Mouse (Mus musculus) forebrain, embryonic 12.5 days (tissue): ENCODE data around the gene Grm1. TPM values are rescaled to one million over a fixed set of nuclear protein-coding genes. Genes with fewer than 3 reads are reported as not detected.
A peak's percentile ranks its signal among the peaks of the same experiment; 100 is the strongest.

Experiments
- ATAC-seq: fragments of 200-750 bp; cut with Nextera tagmentation; 2 replicates; pipeline ENCODE4 v1.8.0; 2017; ENCODE audit warnings: moderate TSS enrichment; ENCODE audit not compliant: low FRiP score
- H3K27ac ChIP-seq: fragments of 300-500 bp; sonication (generic); 2 replicates; pipeline ENCODE4 v1.5.1; 2016; ENCODE audit warnings: mild to moderate bottlenecking
- H3K27me3 ChIP-seq: fragments of 300-500 bp; sonication (generic); 2 replicates; pipeline ENCODE4 v1.6.1; 2016; ENCODE audit warnings: mild to moderate bottlenecking
- H3K36me3 ChIP-seq: fragments of 300-500 bp; sonication (generic); replicated peaks from 2 replicates; pipeline ENCODE4 v1.6.1; 2016; ENCODE audit warnings: mild to moderate bottlenecking
- H3K4me1 ChIP-seq: fragments of 300-500 bp; sonication (generic); 2 replicates; pipeline ENCODE4 v1.6.1; 2016
- H3K4me2 ChIP-seq: fragments of 300-500 bp; sonication (generic); 2 replicates; pipeline ENCODE4 v1.6.1; 2016; ENCODE audit warnings: mild to moderate bottlenecking, moderate library complexity
- H3K4me3 ChIP-seq: fragments of 300-500 bp; sonication (generic); replicated peaks from 2 replicates; pipeline ENCODE4 v1.5.1; 2016; ENCODE audit warnings: mild to moderate bottlenecking
- H3K9ac ChIP-seq: fragments of 300-500 bp; sonication (generic); 2 replicates; pipeline ENCODE4 v1.6.1; 2016; ENCODE audit warnings: mild to moderate bottlenecking
- H3K9me3 ChIP-seq: fragments of 300-500 bp; sonication (generic); 2 replicates; pipeline ENCODE4 v1.6.1; 2016
- WGBS: fragments of 180-500 bp; shearing (Covaris S2); methylation state at CpG from one replicate; pipeline ENCODE4 v1.1.7; 2016; 5-methylcytosine and 5-hydroxymethylcytosine counted together
- polyA plus RNA-seq: library from polyadenylated mRNA; unstranded; fragments of >200 nt; fragmentation: Nextera tagmentation; extraction: Ambion mirVana; gene quantifications from 2 replicates; pipeline ENCODE4 v1.2.1, GENCODE M21; 2016

Gene Grm1
- polyA plus RNA-seq, 1 experiment from 2014 or later = 2.4 TPM

DNA sequence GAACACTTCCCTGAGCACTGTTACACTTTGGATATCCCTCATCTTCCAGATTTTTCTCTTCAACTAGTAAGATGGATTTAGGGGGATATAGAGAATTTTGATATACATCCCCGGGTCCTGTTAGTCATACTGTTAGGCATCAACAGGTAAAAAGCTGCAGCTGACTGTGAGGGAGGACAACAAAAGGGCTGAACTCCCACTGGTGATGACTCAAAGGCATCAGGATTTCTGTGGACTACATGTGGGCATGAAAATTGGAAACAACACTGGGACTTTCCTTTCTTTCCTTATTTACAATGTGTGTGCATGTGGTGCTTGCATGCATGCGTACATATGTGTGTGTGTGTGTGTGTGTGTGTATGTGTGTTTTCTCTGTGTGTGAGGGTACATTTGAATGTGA is 215.9 kb downstream of the Grm1 start:
- WGBS = 84% methylated on average over 2 of the region's 2 CpGs
- Histone ChIP-seq H3K9ac (no peak overlapping the region), H3K9me3 (no peaks in the 10 kb centered on the region), H3K27me3 (no peaks in the 10 kb centered on the region), H3K36me3 (no peaks in the 10 kb centered on the region), H3K4me2 (no peak overlapping the region), H3K4me1 (peaks cover 9% of the 10 kb centered on the region; the same call in 1 of the 2 replicates), H3K27ac (no peak overlapping the region), H3K4me3 (no peak overlapping the region)
- no peak for ATAC-seq

DNA sequence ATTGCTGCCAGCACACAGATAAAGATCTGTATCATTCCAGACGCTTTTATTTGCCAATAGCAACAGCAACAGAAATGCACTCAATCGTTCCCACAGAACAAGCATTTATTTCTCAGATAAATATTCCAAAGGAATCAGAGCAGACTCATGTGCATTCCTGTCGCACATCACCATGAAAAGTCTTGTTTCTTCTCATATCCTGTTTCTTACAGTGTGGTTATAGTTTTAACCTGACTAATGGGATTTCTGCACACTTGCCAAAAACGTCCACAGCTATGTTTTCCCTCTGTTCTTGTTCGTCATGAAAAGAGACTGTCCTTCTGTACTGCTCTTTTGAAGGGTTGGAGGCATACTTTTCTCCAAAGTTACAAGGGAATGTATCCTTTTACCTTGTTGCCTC is 217.4 kb downstream of the Grm1 start:
- no peak for ATAC-seq
- H3K27me3 ChIP-seq = no peaks in the 10 kb centered on the region
- H3K9ac ChIP-seq = no peak overlapping the region
- no peaks in the 10 kb centered on the region for H3K36me3 ChIP-seq
- no peaks in the 10 kb centered on the region for H3K9me3 ChIP-seq
- no peak overlapping the region for H3K4me2 ChIP-seq
- WGBS = 53% methylated on average over 5 of the region's 5 CpGs
- H3K4me1 ChIP-seq = peaks cover 9% of the 10 kb centered on the region; the same call in 1 of the 2 replicates
- H3K4me3 ChIP-seq = no peak overlapping the region
- no peak overlapping the region for H3K27ac ChIP-seq

DNA sequence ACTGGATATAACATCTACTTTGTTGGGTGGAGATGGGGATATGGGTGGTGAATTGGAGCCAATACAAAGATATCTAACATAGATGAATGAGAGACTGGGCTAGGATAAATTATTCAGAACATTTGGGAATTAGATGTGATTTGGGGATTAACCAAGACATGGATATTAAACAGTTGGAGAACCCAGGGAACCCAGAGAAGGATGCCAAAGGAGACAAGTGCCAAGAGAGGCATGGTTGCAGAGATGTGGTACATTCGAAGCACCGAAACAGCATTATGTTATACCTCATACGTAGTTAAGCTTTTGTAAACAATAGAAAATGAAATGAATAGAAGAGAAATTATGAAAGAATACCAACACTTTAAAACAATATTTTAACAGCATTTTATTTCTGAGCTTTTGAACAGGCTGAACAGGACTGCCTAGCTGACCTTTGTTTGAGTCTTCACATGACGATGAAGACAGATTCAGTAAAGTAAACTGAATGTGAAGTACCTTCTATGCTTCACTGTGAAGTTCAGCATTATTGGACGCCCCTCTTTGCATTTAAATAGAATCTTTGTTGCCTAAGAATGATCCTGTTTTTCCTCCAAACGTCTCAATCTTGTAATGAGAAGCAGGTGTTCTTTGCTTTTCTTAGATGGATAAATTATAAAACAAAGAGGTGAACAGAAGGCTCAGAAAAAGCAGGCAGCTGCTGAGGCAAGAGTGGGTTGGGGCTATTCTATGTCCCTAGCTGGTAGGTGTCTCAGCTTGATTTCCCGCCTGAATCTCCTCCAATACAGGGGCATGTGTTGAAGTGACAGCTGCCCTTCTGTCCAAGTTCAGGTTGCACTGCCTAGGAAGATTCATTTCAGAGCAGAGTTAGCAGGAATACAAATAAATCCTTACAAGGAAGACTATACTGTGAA is 234.5 kb downstream of the Grm1 start:
- Histone ChIP-seq H3K4me2 (no peak overlapping the region), H3K9ac (no peak overlapping the region), H3K9me3 (no peaks in the 10 kb centered on the region), H3K4me1 (0 out of 2 replicates have a peak, but pooled peaks cover 2% of the 10 kb centered on the region), H3K27ac (no peak overlapping the region), H3K36me3 (no peaks in the 10 kb centered on the region), H3K4me3 (no peak overlapping the region), H3K27me3 (no peaks in the 10 kb centered on the region)
- ATAC-seq = peak; percentile 79
- WGBS = 46% methylated on average over 7 of the region's 7 CpGs

DNA sequence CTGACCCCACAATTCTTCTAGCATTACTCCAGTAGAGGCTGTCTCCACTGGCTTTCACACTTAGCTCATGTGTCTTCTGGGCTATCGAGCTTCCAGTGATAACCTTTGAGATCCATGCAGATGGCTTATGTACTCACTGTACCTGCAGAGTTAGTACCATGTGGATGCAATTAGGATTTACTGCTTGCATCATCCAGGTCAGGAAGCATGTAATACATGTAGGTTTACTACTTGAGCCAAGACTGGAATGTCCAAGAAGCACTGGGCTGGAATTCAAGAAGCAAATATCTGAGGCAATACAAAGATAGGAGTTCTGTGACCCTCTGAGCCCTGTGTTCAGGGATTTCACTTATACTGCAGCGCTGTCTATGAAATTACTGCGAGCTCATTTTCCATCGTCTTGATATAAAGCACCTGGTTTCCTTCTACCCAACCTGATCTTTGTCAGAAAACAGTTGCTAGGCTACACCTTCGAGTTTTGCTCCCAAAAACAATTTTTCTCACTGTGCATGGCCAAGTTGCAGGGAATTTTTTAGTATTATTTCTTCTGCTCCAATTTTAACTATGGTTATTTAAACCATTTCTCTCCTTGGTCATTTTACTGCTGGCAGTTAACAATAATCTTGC is 237.0 kb downstream of the Grm1 start:
- Histone ChIP-seq H3K36me3 (no peaks in the 10 kb centered on the region), H3K4me2 (no peak overlapping the region), H3K4me3 (no peak overlapping the region), H3K27ac (no peak overlapping the region), H3K9me3 (no peaks in the 10 kb centered on the region), H3K27me3 (no peaks in the 10 kb centered on the region), H3K9ac (no peak overlapping the region), H3K4me1 (0 out of 2 replicates have a peak, but pooled peaks cover 2% of the 10 kb centered on the region)
- no peak for ATAC-seq
- WGBS = 88% methylated on average over 5 of the region's 5 CpGs

DNA sequence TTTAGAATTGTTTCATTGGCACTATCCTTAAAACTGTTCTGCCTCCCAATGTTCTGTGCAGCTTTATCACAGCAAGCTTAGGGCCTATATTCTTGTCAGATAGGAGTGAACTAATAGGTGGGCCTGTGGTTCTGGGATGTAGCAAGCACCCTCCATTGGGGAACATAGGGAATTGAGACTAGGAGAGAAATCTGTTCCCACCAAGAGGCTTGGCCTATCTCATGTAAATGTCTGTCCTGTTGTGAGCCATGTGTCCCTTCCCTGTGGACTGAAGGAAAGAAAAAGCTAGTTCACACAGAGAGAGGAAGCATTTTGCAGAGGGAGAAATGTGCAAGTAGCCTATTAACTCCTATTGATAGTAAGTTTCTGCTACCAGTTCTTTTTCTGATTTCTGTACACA is 246.8 kb downstream of the Grm1 start:
- H3K27me3 ChIP-seq = no peaks in the 10 kb centered on the region
- H3K9ac ChIP-seq = no peak overlapping the region
- no peak overlapping the region for H3K4me3 ChIP-seq
- H3K9me3 ChIP-seq = no peaks in the 10 kb centered on the region
- no peak overlapping the region for H3K27ac ChIP-seq
- H3K4me2 ChIP-seq = no peak overlapping the region
- no peaks in the 10 kb centered on the region for H3K36me3 ChIP-seq
- H3K4me1 ChIP-seq = no peaks in the 10 kb centered on the region
- ATAC-seq = no peak

DNA sequence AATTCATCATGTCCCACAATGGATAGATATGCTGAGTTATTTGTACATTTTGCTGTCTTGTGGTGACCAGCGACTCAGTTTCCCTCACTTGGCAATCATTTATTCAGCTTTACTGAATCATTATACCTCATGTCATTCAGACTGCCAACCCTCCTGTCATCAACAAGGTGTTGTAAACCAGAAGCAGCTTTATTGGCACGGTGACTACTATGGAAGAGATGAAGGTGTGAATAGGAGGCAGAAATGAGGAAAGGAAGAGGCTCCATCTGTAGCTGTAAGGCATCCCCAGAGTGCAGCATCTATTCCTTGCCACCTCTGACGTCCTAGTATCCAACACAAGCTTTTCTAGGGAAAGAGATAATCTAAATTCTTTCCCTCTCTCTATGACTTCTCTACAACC is 247.3 kb downstream of the Grm1 start:
- H3K27me3 ChIP-seq = no peaks in the 10 kb centered on the region
- no peak overlapping the region for H3K9ac ChIP-seq
- no peaks in the 10 kb centered on the region for H3K36me3 ChIP-seq
- 81% methylated on average over 3 of the region's 3 CpGs for WGBS
- H3K27ac ChIP-seq = no peak overlapping the region
- ATAC-seq = no peak
- H3K4me2 ChIP-seq = no peak overlapping the region
- H3K4me3 ChIP-seq = no peak overlapping the region
- no peaks in the 10 kb centered on the region for H3K9me3 ChIP-seq
- no peaks in the 10 kb centered on the region for H3K4me1 ChIP-seq

DNA sequence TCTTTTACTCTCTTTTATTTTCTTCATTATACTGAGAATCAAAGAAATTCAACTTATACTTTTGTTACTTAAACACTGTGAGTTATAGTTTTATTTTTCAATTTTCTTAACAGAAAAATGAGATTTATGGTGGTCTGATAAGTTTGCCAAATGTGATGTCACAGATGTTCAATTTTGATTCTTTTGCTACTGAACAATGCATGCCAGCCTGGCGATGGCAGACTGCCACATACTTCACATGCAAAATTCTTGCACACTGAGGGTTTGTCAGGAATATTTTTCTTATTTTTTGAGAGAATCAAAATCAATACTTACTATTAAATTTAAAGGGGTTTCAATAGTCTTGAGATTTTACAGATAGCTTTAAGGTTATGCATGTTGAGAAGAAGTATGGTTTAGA is 251.0 kb downstream of the Grm1 start:
- no peak overlapping the region for H3K4me2 ChIP-seq
- no peak overlapping the region for H3K27ac ChIP-seq
- no peak overlapping the region for H3K4me3 ChIP-seq

DNA sequence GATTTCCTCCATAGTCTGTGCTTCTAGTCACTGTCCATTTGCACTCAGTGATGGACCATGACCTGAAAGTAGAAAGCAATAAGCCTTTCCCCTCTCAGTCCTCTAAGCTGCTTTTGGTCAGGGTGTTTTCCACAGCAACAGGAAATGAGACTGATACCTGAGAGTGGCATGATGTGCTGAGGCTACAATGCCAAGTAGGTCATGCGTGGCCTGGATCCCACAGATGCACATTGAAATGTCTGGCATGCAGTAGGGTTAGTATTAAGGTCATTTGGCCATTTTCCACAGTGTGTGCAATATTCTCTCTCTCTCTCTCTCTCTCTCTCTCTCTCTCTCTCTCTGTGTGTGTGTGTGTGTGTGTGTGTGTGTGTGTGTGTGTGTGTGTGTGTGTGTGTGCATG is 254.8 kb downstream of the Grm1 start:
- WGBS = 88% methylated on average over 1 of the region's 1 CpGs

More for the DNA sequence above, 251.0 kb downstream of the Grm1 start:
- no peaks in the 10 kb centered on the region for H3K36me3 ChIP-seq
- no peak overlapping the region for H3K9ac ChIP-seq
- ATAC-seq = no peak
- 96% methylated on average over 1 of the region's 1 CpGs for WGBS
- no peaks in the 10 kb centered on the region for H3K4me1 ChIP-seq
- H3K27me3 ChIP-seq = no peaks in the 10 kb centered on the region
- H3K9me3 ChIP-seq = no peaks in the 10 kb centered on the region

DNA sequence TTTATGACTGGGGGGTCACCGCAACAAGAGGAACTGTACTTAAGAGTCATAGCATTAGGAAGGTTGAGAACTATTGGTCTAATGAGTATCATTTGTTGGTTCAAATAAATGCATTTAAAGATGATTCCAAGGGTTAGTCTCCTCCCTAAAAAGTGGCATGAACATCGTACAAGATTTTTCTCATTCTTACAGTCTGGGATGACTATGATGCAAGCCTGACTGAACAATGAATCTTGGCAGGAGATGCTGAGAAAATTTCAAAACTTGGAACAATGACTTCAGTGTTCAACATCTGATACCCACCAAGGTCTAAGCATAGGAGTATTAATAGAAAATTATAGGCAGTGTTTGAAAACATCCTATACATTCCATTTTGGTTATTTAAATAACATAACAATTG is 264.1 kb downstream of the Grm1 start:
- no peaks in the 10 kb centered on the region for H3K27me3 ChIP-seq
- H3K9me3 ChIP-seq = no peaks in the 10 kb centered on the region
- no peaks in the 10 kb centered on the region for H3K4me1 ChIP-seq
- H3K4me2 ChIP-seq = no peak overlapping the region
- H3K27ac ChIP-seq = no peak overlapping the region
- H3K4me3 ChIP-seq = no peak overlapping the region
- 86% methylated on average over 2 of the region's 2 CpGs for WGBS
- H3K36me3 ChIP-seq = no peaks in the 10 kb centered on the region
- no peak for ATAC-seq
- H3K9ac ChIP-seq = no peak overlapping the region

More for the DNA sequence above, 254.8 kb downstream of the Grm1 start:
- Histone ChIP-seq H3K4me2 (no peak overlapping the region), H3K9me3 (no peaks in the 10 kb centered on the region), H3K36me3 (no peaks in the 10 kb centered on the region), H3K4me3 (no peak overlapping the region), H3K9ac (no peak overlapping the region), H3K27me3 (no peaks in the 10 kb centered on the region), H3K27ac (no peak overlapping the region), H3K4me1 (no peaks in the 10 kb centered on the region)
- ATAC-seq = no peak

DNA sequence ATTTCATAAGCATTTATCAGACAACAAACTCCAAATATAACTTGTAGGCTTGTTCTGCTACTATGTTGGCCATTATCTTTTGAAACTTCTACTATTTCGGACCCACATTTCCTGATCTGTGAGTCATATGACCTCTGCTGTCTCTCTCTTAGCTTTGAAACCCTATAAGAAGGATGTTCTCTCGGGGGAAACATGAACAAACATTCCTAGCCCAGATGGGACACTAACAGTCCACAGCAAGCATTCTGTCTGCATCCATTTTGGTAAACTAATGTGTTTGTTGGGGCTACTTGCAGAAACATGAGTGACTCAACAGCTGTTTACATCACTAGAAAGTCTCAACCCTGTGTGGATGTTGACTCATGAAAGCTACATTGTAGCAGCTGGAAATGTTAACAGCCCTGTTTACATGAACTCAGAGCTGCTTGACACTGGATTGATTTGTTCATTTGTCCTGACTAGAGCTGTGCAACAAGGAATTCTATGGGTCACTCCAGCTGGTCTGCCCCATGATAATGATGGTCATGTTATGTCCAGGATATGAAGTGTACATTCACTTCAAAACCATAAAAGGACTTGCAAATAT is 267.4 kb downstream of the Grm1 start:
- no peak overlapping the region for H3K9ac ChIP-seq
- H3K4me2 ChIP-seq = no peak overlapping the region
- no peaks in the 10 kb centered on the region for H3K36me3 ChIP-seq
- H3K27me3 ChIP-seq = no peaks in the 10 kb centered on the region
- no peaks in the 10 kb centered on the region for H3K9me3 ChIP-seq
- H3K4me3 ChIP-seq = no peak overlapping the region
- H3K27ac ChIP-seq = no peak overlapping the region
- no peak for ATAC-seq
- WGBS = 81% methylated on average over 2 of the region's 2 CpGs
- no peaks in the 10 kb centered on the region for H3K4me1 ChIP-seq

DNA sequence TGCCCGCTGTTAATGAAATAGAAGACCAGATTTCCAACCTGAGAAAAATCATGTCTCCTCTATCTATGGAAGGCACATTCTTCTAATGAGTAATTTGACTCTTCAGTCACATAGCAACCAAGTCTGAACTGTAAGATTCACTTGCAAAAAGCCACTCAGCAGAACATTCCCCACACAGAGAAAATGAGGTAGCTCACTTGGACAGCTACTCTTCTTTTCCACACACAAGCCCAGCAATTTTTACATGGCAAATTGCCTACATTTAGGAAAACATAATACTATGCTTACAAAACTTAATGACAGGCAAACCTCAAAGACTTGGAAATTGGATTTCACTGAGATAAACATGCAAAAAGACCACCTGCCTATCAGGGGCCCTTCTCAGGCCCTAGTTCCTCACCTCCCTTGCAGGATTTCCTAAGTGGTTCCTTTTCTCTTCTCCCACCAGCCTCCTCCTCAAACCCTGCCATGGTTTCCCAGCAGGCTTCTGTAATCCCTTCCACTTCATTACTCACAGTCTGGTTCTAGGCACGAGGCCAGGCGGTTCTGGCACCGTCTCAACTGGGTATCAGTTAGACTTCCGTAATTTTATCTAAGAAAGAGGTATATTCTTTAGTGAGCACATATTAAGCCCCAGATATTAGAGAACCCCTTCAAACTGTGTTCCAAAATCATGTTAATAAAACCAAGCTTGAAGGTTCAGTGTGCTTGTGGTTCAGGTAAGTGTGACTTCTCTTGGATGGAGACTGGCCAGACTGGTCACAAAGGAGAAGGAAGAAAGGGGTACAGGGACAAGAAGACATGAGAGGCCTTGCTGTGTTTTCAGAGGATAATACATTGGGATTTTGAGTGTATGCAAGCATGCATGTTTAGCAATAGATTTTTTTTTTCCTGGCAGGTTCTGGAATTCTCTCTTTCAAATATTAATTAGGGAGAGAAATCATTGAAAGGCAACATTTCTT is 269.1 kb downstream of the Grm1 start:
- Histone ChIP-seq H3K9me3 (no peaks in the 10 kb centered on the region), H3K27ac (no peak overlapping the region), H3K27me3 (no peaks in the 10 kb centered on the region), H3K4me2 (no peak overlapping the region), H3K4me3 (no peak overlapping the region), H3K9ac (no peak overlapping the region), H3K4me1 (no peaks in the 10 kb centered on the region), H3K36me3 (no peaks in the 10 kb centered on the region)
- ATAC-seq = peak; percentile 78; the same call in 1 of the 2 replicates
- WGBS = 31% methylated on average over 5 of the region's 5 CpGs

DNA sequence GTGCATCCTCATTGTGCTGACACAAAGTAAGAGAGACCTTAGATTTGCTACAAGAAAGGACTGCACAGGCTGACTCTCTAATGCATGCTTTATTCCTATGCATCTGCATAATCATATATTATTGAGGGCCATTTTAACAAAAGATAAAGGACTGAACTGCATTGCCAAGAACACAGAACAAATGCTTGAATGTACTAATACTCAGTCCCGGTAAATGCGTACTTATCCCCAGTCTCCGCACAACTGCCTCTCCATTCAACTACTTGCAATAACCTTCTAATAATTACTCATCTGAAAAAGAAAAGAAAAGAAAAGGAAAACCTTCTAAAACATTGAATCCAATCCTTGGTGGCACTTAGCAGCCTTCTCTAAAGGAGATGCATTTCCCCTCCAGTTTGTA is 272.4 kb downstream of the Grm1 start:
- Histone ChIP-seq H3K27me3 (no peaks in the 10 kb centered on the region), H3K9me3 (no peaks in the 10 kb centered on the region), H3K4me1 (no peaks in the 10 kb centered on the region), H3K27ac (no peak overlapping the region), H3K36me3 (no peaks in the 10 kb centered on the region), H3K4me2 (no peak overlapping the region), H3K9ac (no peak overlapping the region), H3K4me3 (no peak overlapping the region)
- WGBS = 39% methylated on average over 3 of the region's 3 CpGs
- no peak for ATAC-seq
